In genomic region chr11:98925265-98925721, GRCm38 (mm10) we compare ENCODE assay signal across 8 mouse cellular contexts. TPM values are rescaled to one million over a fixed set of nuclear protein-coding genes. Genes with fewer than 3 reads are reported as not detected.
DNase-seq lines count a peak whose midpoint lies in the region; ATAC-seq and TF ChIP-seq lines count a peak whose summit lies in the region.

No protein-coding gene starts in this region.

- H3K36me3 ChIP-seq in kidney, adult 2 months (ENCODE audit: control insufficient read depth, insufficient read depth, low read length) = no peaks in the 10 kb centered on the region
- H3K36me3 ChIP-seq in heart, embryonic 16.5 days (ENCODE audit: control insufficient read depth, insufficient read depth) = no peaks in the 10 kb centered on the region

- peak overlapping the region; percentile 39 for H3K9ac ChIP-seq in heart, embryonic 16.5 days (ENCODE audit: low read length)

- no peak for TF ChIP-seq CTCF in kidney, adult 2 months (conservative IDR thresholded peaks at IDR 0.05; ENCODE audit: insufficient read depth, insufficient read length, low read depth, low read length)

- H3K27me3 ChIP-seq in kidney, adult 2 months (replicated peaks; ENCODE audit: control insufficient read depth, insufficient read depth, low read length) = no peaks in the 10 kb centered on the region
- no peaks in the 10 kb centered on the region for H3K27me3 ChIP-seq in heart, embryonic 16.5 days (ENCODE audit: control insufficient read depth, insufficient read depth, low read length)

- no peak overlapping the region for H3K4me3 ChIP-seq in kidney, adult 2 months (ENCODE audit: insufficient read depth, low read depth, low read length)
- no peak overlapping the region for H3K4me3 ChIP-seq in heart, embryonic 16.5 days (ENCODE audit: low read length)

- no peak overlapping the region for H3K27ac ChIP-seq in kidney, adult 2 months (ENCODE audit: insufficient read depth, low read depth, low read length)
- H3K27ac ChIP-seq in heart, embryonic 16.5 days (ENCODE audit: low read length) = peak overlapping the region; percentile 49; the same call in 1 of the 2 replicates

- TF ChIP-seq POLR2A in kidney, adult 2 months (IDR thresholded peaks at IDR 0.05; ENCODE audit: low read depth, low read length) = no peak

- no peaks in the 10 kb centered on the region for H3K9me3 ChIP-seq in heart, embryonic 16.5 days (replicated peaks; ENCODE audit: control insufficient read depth, low read length)

- 23% methylated on average over 10 of the region's 10 CpGs for WGBS in kidney, adult 2 months
- 27% methylated on average over 10 of the region's 10 CpGs for WGBS in heart, embryonic 16.5 days

- H3K4me2 ChIP-seq in heart, embryonic 16.5 days (ENCODE audit: low read depth, low read length) = no peak overlapping the region; the same call in 1 of the 2 replicates

- peak; percentile 50 for ATAC-seq in activated CD4-positive, CD25-positive, alpha-beta regulatory T cell, adult 4 months
- no peak for ATAC-seq in heart, embryonic 16.5 days (replicated peaks; ENCODE audit: extremely low read depth, insufficient read depth, low FRiP score)

- peak; percentile 52 for DNase-seq in kidney, adult 2 months
- no peak for DNase-seq in kidney, adult 11 months
- peak; percentile 73 to 82 for DNase-seq in kidney, postnatal 4 days
- DNase-seq in neural tube, embryonic 10.5 days (ENCODE audit: extremely low spot score, low spot score) = peak; percentile 50
- DNase-seq in urinary bladder, postnatal 4 days (ENCODE audit: low spot score in 2 of 2) = no peak
- no peak for DNase-seq in yolk sac, embryonic 10.5 days (ENCODE audit: low spot score)

- H3K4me1 ChIP-seq in kidney, adult 2 months (ENCODE audit: control insufficient read depth, insufficient read depth, low read length) = peaks cover 34% of the 10 kb centered on the region
- H3K4me1 ChIP-seq in heart, embryonic 16.5 days (ENCODE audit: control insufficient read depth, insufficient read depth, low read length) = peaks cover 59% of the 10 kb centered on the region

RNA-seq across cellular contexts. Expression of gene Rara, which starts 2.3 kb away (rescaled TPM):
- polyA plus RNA-seq in kidney, adult 2 months (2012; rRNA removed) = 18.0 and 19.6 TPM in 2 replicates
- 10 to 100 TPM in 1 of 2 experiments, 1 to 10 TPM in 1; 9.0 to 13.7 TPM for polyA plus RNA-seq in activated CD4-positive, CD25-positive, alpha-beta regulatory T cell, adult 4 months (2017; shearing (Covaris generic))
- 28.2 and 28.6 TPM in 2 replicates for polyA plus RNA-seq in heart, embryonic 16.5 days (2015; fragmentation: Nextera tagmentation; extraction: Ambion mirVana)

RNA-seq across cellular contexts. Expression of gene Cdc6, which starts 17.7 kb away (rescaled TPM):
- polyA plus RNA-seq in kidney, adult 2 months (2012; rRNA removed) = 0.11 and 0.14 TPM in 2 replicates
- 10 to 100 TPM; 10.1 to 17.7 TPM for polyA plus RNA-seq in activated CD4-positive, CD25-positive, alpha-beta regulatory T cell, adult 4 months (2017; shearing (Covaris generic))
- 18.6 and 23.0 TPM in 2 replicates for polyA plus RNA-seq in heart, embryonic 16.5 days (2015; fragmentation: Nextera tagmentation; extraction: Ambion mirVana)

RNA-seq across cellular contexts. Expression of gene Gjd3, which starts 57.5 kb away (rescaled TPM):
- 0.34 and 0.57 TPM in 2 replicates for polyA plus RNA-seq in kidney, adult 2 months (2012; rRNA removed)
- polyA plus RNA-seq in activated CD4-positive, CD25-positive, alpha-beta regulatory T cell, adult 4 months (2017; shearing (Covaris generic)) = under 1 TPM in 1 of 2 experiments, not detected in 1; 0.41 TPM
- polyA plus RNA-seq in heart, embryonic 16.5 days (2015; fragmentation: Nextera tagmentation; extraction: Ambion mirVana) = 4.1 and 4.5 TPM in 2 replicates

Comparison
In these comparisons a context has a peak if more than half of its experiments do, and no peak if none do; other contexts are left out.
1. DNase-seq: peak in kidney, adult 2 months (single experiment), kidney, postnatal 4 days (2 of 2) and neural tube, embryonic 10.5 days (single experiment); none in kidney, adult 11 months (single experiment), urinary bladder, postnatal 4 days (0 of 2) and yolk sac, embryonic 10.5 days (single experiment).